Mouse (Mus musculus) embryonic facial prominence, embryonic 13.5 days (tissue): ENCODE measurements around the gene Lrp3. TPM values are rescaled to one million over a fixed set of nuclear protein-coding genes. Genes with fewer than 3 reads are reported as not detected.

Experiments used
- ATAC-seq: fragments of 200-750 bp; cut with Nextera tagmentation; 2 replicates; pipeline ENCODE4 v1.8.0; 2017; ENCODE audit warnings: low read depth; ENCODE audit not compliant: insufficient number of reproducible peaks, insufficient read depth, low FRiP score, low TSS enrichment
- H3K27ac ChIP-seq: fragments of 300-500 bp; sonication (generic); 2 replicates; pipeline ENCODE4 v1.5.1; 2015; ENCODE audit warnings: moderate library complexity, mild to moderate bottlenecking, inconsistent platforms
- H3K27me3 ChIP-seq: fragments of 300-500 bp; sonication (generic); 2 replicates; pipeline ENCODE4 v1.6.1; 2015; ENCODE audit warnings: mild to moderate bottlenecking, inconsistent platforms
- H3K36me3 ChIP-seq: fragments of 300-500 bp; sonication (generic); 2 replicates; pipeline ENCODE4 v1.6.1; 2015; ENCODE audit warnings: mild to moderate bottlenecking, inconsistent platforms
- H3K4me1 ChIP-seq: fragments of 300-500 bp; sonication (generic); 2 replicates; pipeline ENCODE4 v1.6.1; 2015; ENCODE audit warnings: inconsistent platforms
- H3K4me2 ChIP-seq: fragments of 300-500 bp; sonication (generic); 2 replicates; pipeline ENCODE4 v1.6.1; 2015; ENCODE audit warnings: moderate library complexity, mild to moderate bottlenecking, inconsistent platforms
- H3K4me3 ChIP-seq: fragments of 300-500 bp; sonication (generic); 2 replicates; pipeline ENCODE4 v1.5.1; 2015; ENCODE audit warnings: mild to moderate bottlenecking, inconsistent platforms
- H3K9ac ChIP-seq: fragments of 300-500 bp; sonication (generic); 2 replicates; pipeline ENCODE4 v1.6.1; 2015; ENCODE audit warnings: mild to moderate bottlenecking, inconsistent platforms
- H3K9me3 ChIP-seq: fragments of 300-500 bp; sonication (generic); 2 replicates; pipeline ENCODE4 v1.6.1; 2016; ENCODE audit warnings: inconsistent platforms
- WGBS: fragments of 180-500 bp; shearing (Covaris S2); methylation state at CpG from one replicate; pipeline ENCODE4 v1.1.7; 2015; ENCODE audit warnings: mixed read lengths; 5-methylcytosine and 5-hydroxymethylcytosine counted together
- polyA plus RNA-seq: library from polyadenylated mRNA; unstranded; fragments of >200 nt; fragmentation: Nextera tagmentation; extraction: Ambion mirVana; gene quantifications from 2 replicates; pipeline ENCODE4 v1.2.1, GENCODE M21; 2015

Gene Lrp3
- polyA plus RNA-seq, 1 experiment from 2014 or later: 10.3 TPM

DNA sequence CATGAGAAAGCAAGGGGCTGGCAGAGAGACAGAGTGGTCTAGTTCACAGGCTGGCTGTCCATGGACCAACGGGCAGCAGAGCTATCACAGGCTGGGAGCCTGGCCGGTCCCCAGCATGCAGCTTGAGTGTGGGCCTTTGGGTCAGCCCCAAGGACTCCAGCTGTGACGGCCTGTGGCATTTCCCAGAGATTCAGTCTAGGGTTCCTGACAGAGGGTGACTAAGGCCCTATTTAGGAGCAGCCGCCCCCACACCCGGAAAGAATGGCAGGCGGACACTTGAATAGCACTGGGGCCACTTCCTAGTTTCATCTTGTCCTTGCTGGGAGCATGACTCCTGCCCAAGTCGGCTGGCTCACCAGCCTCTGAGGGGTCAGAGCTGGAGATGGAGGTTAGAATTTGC is 51.7 kb downstream of the Lrp3 start:
- 75% methylated on average over 7 of the region's 7 CpGs for WGBS

DNA sequence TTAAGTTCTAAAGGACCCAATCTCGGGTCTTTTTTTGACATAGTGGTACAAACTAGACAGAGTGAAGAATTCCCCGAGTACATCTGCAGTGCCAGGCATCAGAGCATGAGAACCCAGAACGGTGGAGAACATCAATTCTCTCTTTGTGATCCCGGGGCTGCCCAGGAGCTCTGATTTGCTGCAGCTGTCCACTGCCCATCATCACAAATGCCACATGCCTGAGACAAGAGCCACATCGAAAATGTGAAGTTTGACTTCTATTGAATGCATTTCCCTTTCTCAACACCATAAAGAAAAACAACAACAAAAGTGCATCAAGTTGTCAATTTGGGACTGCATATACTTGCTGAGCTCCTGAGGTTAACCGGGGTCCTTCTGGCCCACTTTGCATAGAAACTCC is 52.9 kb downstream of the Lrp3 start:
- WGBS: 83% methylated on average over 6 of the region's 6 CpGs
- Histone ChIP-seq H3K9me3 (no peaks in the 10 kb centered on the region; the same call in 1 of the 2 replicates), H3K36me3 (no peaks in the 10 kb centered on the region)

More for the DNA sequence above, 51.7 kb downstream of the Lrp3 start:
- Histone ChIP-seq H3K27ac (no peak overlapping the region), H3K36me3 (no peaks in the 10 kb centered on the region), H3K27me3 (no peaks in the 10 kb centered on the region), H3K9ac (no peak overlapping the region), H3K4me3 (no peak overlapping the region), H3K4me2 (no peak overlapping the region), H3K4me1 (0 out of 2 replicates have a peak, but pooled peaks cover 5% of the 10 kb centered on the region), H3K9me3 (no peaks in the 10 kb centered on the region; the same call in 1 of the 2 replicates)
- no peak for ATAC-seq

DNA sequence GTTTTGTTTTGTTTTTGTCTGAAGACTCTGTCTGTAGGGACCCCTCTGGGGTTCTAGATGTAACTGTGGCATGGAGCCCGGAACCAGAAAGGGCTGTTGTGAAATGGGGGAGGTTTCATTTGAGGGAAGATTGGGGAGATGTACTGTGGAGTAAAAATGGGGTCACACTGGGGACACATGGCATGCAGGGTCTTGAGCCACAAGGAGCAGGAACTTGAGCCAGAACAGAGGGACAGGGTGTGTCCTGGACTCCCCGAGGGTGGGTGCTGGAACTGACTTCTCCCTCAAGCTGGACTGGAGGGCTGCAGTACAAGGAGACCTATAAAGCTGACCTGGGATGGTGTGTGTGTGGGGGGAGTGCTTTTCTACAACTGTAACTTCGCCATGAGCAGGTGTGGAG is 57.8 kb downstream of the Lrp3 start:
- Histone ChIP-seq H3K27ac (no peak overlapping the region), H3K4me3 (no peak overlapping the region), H3K9me3 (no peaks in the 10 kb centered on the region; the same call in 1 of the 2 replicates), H3K36me3 (no peaks in the 10 kb centered on the region), H3K4me1 (0 out of 2 replicates have a peak, but pooled peaks cover 3% of the 10 kb centered on the region), H3K27me3 (0 out of 2 replicates have a peak, but pooled peaks cover 3% of the 10 kb centered on the region), H3K9ac (no peak overlapping the region), H3K4me2 (no peak overlapping the region)
- no peak for ATAC-seq
- 72% methylated on average over 3 of the region's 3 CpGs for WGBS

More for the DNA sequence above, 52.9 kb downstream of the Lrp3 start:
- Histone ChIP-seq H3K4me2 (no peak overlapping the region), H3K27me3 (no peaks in the 10 kb centered on the region), H3K4me3 (no peak overlapping the region), H3K9ac (no peak overlapping the region), H3K4me1 (0 out of 2 replicates have a peak, but pooled peaks cover 5% of the 10 kb centered on the region), H3K27ac (no peak overlapping the region)
- no peak for ATAC-seq

DNA sequence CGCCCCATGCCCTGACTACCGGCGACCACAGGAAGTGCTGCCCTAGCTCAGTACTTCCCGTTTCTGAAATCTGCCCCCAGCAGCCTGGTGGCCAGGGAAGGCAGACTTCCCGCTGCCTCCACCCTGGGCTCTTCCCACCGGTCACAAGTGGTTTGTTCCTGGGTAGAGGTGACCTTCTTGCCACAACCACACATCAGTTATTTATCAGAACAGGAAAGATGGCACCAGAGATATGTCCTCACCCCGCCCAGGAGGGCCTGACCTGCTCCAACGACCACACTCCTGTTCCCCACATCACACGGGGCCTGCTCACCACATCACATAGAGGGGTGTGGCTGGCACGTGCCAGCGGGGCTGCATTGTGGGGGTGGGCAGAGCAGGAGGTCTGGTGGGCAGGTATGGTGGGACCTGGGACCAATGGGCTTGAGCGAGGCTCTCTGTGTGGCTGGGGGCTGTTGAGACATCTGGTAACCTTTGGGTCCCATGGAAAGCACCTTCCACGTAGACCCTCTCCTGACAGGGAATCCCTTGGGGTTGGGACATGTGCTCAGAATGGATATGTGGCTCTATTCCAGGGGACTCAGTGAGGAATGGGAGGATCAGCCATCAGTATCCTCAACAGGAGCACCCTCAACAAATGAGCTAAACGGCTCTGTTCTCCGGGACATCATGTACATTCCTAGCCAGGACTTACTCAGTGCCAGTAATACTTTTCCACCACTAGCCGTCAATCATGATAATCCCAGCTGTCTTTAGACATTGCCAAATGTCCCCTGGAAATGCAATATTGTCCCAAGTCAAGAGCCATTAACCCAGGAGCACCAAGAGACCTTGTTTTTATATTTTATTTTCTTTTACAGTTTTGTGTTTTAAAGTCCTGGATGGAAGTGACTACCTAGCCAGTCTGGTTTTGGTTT is 58.5 kb downstream of the Lrp3 start:
- WGBS: 70% methylated on average over 16 of the region's 16 CpGs
- H3K4me2 ChIP-seq: no peak overlapping the region
- no peak overlapping the region for H3K4me3 ChIP-seq
- no peak overlapping the region for H3K9ac ChIP-seq
- H3K4me1 ChIP-seq: peaks cover 10% of the 10 kb centered on the region
- no peak for ATAC-seq
- 0 out of 2 replicates have a peak, but pooled peaks cover 3% of the 10 kb centered on the region for H3K27me3 ChIP-seq
- no peaks in the 10 kb centered on the region; the same call in 1 of the 2 replicates for H3K9me3 ChIP-seq
- H3K36me3 ChIP-seq: no peaks in the 10 kb centered on the region
- no peak overlapping the region for H3K27ac ChIP-seq

DNA sequence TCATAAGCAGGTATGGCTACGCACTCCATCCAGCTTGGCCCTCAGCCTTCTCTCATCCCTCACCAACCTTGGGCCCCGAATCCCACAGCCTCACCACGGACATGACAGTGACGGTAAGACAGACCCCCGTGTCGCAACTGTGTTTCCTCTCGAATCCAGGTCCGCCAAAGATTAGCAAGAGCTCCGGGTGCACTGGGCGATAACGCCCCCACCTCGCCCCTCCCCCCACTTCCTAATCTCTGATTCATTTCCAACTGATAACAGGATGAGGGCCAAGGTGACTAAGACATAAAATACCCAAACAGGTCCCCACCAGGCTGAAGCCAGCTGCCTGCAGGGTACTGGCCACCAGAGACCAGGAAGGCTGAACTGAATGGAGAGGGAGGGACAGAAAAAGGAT is 60.8 kb downstream of the Lrp3 start:
- no peaks in the 10 kb centered on the region for H3K36me3 ChIP-seq
- ATAC-seq: no peak
- H3K4me2 ChIP-seq: no peak overlapping the region
- no peak overlapping the region for H3K4me3 ChIP-seq
- H3K9ac ChIP-seq: no peak overlapping the region
- 83% methylated on average over 12 of the region's 12 CpGs for WGBS
- peaks cover 13% of the 10 kb centered on the region for H3K4me1 ChIP-seq
- no peaks in the 10 kb centered on the region; the same call in 1 of the 2 replicates for H3K9me3 ChIP-seq
- H3K27ac ChIP-seq: no peak overlapping the region
- H3K27me3 ChIP-seq: 0 out of 2 replicates have a peak, but pooled peaks cover 3% of the 10 kb centered on the region

DNA sequence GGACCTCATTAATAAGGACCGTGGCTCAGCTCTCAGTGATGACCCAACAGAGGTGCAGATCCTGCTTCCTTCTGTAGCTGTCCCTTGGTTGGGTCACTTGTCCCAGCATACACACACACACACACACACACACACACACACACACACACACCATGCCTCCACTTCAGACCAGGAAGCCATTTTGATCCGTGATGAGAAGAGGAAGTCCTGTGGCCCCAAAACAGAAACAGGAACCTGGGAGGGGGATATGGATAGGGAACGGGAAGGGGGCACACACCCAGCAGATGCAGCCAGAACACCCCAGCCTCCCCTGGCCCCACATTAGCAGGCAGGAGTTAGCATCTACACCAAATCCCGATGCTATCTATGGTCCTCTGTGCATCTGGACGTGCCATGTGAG is 64.4 kb downstream of the Lrp3 start:
- ATAC-seq: no peak
- H3K9me3 ChIP-seq: no peaks in the 10 kb centered on the region
- WGBS: 81% methylated on average over 5 of the region's 5 CpGs
- H3K4me2 ChIP-seq: no peak overlapping the region
- H3K4me1 ChIP-seq: peaks cover 18% of the 10 kb centered on the region
- no peak overlapping the region for H3K9ac ChIP-seq
- no peak overlapping the region for H3K27ac ChIP-seq
- no peaks in the 10 kb centered on the region for H3K36me3 ChIP-seq
- H3K4me3 ChIP-seq: no peak overlapping the region
- 0 out of 2 replicates have a peak, but pooled peaks cover 2% of the 10 kb centered on the region for H3K27me3 ChIP-seq

Other genes starting within 250 kb of the Lrp3 start
- 52.5 and 54.8 TPM in 2 replicates for gene Cebpg, start 158.9 kb downstream of the Lrp3 start, polyA plus RNA-seq
- 5.3 and 5.5 TPM in 2 replicates for gene Cebpa, start 96.2 kb downstream of the Lrp3 start, polyA plus RNA-seq
- 5.3 and 5.5 TPM in 2 replicates for gene Slc7a10, start 29.1 kb downstream of the Lrp3 start, polyA plus RNA-seq
- gene Gpatch1, start 102.9 kb upstream of the Lrp3 start, polyA plus RNA-seq: 20.2 and 21.7 TPM in 2 replicates
- gene Rhpn2, start 118.7 kb upstream of the Lrp3 start, polyA plus RNA-seq: 4.3 and 5.6 TPM in 2 replicates
- gene Faap24, start 181.3 kb upstream of the Lrp3 start, polyA plus RNA-seq: 16.1 and 17.4 TPM in 2 replicates
- 52.7 and 54.1 TPM in 2 replicates for gene Cep89, start 181.5 kb upstream of the Lrp3 start, polyA plus RNA-seq
- gene Slc7a9, start 233.3 kb upstream of the Lrp3 start, polyA plus RNA-seq: 0.27 and 1.2 TPM in 2 replicates